8 mouse cellular contexts compared by ENCODE assay signal in the genomic region with DNA sequence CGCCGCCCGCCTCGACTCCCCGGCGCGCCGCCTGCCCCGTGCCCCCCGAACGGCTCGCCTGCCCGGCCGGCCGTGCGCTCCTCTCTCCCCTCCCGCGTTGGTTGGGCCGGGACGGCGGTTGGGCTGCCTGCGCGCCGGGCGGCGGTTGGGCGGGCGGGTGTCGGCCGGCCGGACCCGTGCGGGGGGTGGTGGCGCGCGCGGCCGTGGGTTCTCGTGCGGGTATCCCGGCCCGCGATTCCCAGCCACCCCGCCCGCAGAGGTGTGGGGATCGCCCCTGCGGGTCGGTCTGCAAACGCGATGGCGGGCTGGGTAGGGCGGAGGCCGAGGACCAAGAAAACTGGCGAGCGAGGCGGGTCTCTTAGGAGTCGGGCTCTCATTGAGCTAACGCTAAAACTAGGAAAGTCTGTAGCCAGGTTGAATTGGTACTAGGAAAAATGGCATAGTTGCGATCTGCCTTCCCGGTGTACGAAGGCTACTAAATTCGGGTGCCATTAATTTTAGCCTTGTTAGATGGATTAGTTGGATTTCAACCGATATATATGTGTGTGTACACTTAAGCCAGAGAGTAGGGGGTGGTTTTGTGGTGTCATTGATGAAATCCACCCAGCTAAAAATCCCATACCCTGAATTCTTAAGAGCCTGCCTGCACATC. TPM values are rescaled to one million over a fixed set of nuclear protein-coding genes. Genes with fewer than 3 reads are reported as not detected.
DNase-seq lines count a peak whose midpoint lies in the region; ATAC-seq and TF ChIP-seq lines count a peak whose summit lies in the region.

No protein-coding gene starts in this region.

- under 1% methylated on average over 52 of the region's 63 CpGs for WGBS in thymus, adult 2 months
- under 1% methylated on average over 36 of the region's 63 CpGs for WGBS in intestine, embryonic 15.5 days
- WGBS in liver, embryonic 16.5 days (ENCODE audit: insufficient replicate concordance): under 1% methylated on average over 53 of the region's 63 CpGs
- WGBS in neural tube, embryonic 13.5 days: under 1% methylated on average over 51 of the region's 63 CpGs

- no peaks in the 10 kb centered on the region for H3K27me3 ChIP-seq in thymus, adult 2 months (ENCODE audit: control insufficient read depth, insufficient read depth, low read length)
- no peaks in the 10 kb centered on the region for H3K27me3 ChIP-seq in intestine, embryonic 15.5 days (replicated peaks)
- no peaks in the 10 kb centered on the region for H3K27me3 ChIP-seq in liver, embryonic 16.5 days (ENCODE audit: control insufficient read depth, insufficient read depth, low read depth, low read length)
- no peaks in the 10 kb centered on the region for H3K27me3 ChIP-seq in neural tube, embryonic 13.5 days

- H3K4me1 ChIP-seq in thymus, adult 2 months (replicated peaks; ENCODE audit: control insufficient read depth, insufficient read depth, low read length): peaks cover 5% of the 10 kb centered on the region
- peaks cover 19% of the 10 kb centered on the region; the same call in 1 of the 2 replicates for H3K4me1 ChIP-seq in intestine, embryonic 15.5 days (replicated peaks)
- peaks cover 46% of the 10 kb centered on the region for H3K4me1 ChIP-seq in liver, embryonic 16.5 days (ENCODE audit: control insufficient read depth, low read depth, low read length)
- H3K4me1 ChIP-seq in neural tube, embryonic 13.5 days (replicated peaks): peaks cover 30% of the 10 kb centered on the region

- peak overlapping the region; percentile 96 for H3K9ac ChIP-seq in intestine, embryonic 15.5 days
- peak overlapping the region; percentile 94 for H3K9ac ChIP-seq in liver, embryonic 16.5 days (ENCODE audit: low read depth, low read length)
- peak overlapping the region; percentile 99 for H3K9ac ChIP-seq in neural tube, embryonic 13.5 days

- peak overlapping the region; percentile 80 for H3K27ac ChIP-seq in thymus, adult 2 months (ENCODE audit: control insufficient read depth, insufficient read depth, low read length)
- peak overlapping the region; percentile 99 for H3K27ac ChIP-seq in intestine, embryonic 15.5 days
- H3K27ac ChIP-seq in liver, embryonic 16.5 days (ENCODE audit: low read length): peak overlapping the region; percentile 95
- peak overlapping the region; percentile 100 for H3K27ac ChIP-seq in neural tube, embryonic 13.5 days (replicated peaks)

- H3K36me3 ChIP-seq in thymus, adult 2 months (ENCODE audit: control insufficient read depth, insufficient read depth, low read length): no peaks in the 10 kb centered on the region
- no peaks in the 10 kb centered on the region for H3K36me3 ChIP-seq in intestine, embryonic 15.5 days
- H3K36me3 ChIP-seq in liver, embryonic 16.5 days (ENCODE audit: control insufficient read depth, insufficient read depth): no peaks in the 10 kb centered on the region; the same call in 1 of the 2 replicates
- H3K36me3 ChIP-seq in neural tube, embryonic 13.5 days: no peaks in the 10 kb centered on the region

- ATAC-seq in intestine, embryonic 15.5 days: peak; percentile 73
- peak; percentile 55 for ATAC-seq in liver, embryonic 16.5 days (ENCODE audit: low read depth)
- ATAC-seq in neural tube, embryonic 13.5 days (ENCODE audit: low read depth): peak; percentile 69
- ATAC-seq in monocyte, adult 5-6 weeks (replicated peaks; ENCODE audit: insufficient number of reproducible peaks, low FRiP score, low TSS enrichment, poor library complexity, severe bottlenecking): no peak; the same call in 1 of the 2 replicates

- H3K9me3 ChIP-seq in intestine, embryonic 15.5 days: no peaks in the 10 kb centered on the region
- no peaks in the 10 kb centered on the region for H3K9me3 ChIP-seq in liver, embryonic 16.5 days (replicated peaks; ENCODE audit: control insufficient read depth, low read length)
- H3K9me3 ChIP-seq in neural tube, embryonic 13.5 days: no peaks in the 10 kb centered on the region

- DNase-seq in thymus, adult 2 months: no peak
- no peak for DNase-seq in thymus, postnatal 36 days
- peak; percentile 86 for DNase-seq in cerebellum, adult 9-10 months
- peak; percentile 86 to 89 for DNase-seq in gastrocnemius, postnatal 4 days (ENCODE audit: low spot score in 2 of 2)

- H3K4me3 ChIP-seq in thymus, adult 2 months (ENCODE audit: control insufficient read depth, insufficient read depth, low read length): peak overlapping the region; percentile 86
- peak overlapping the region; percentile 77 for H3K4me3 ChIP-seq in intestine, embryonic 15.5 days (replicated peaks)
- peak overlapping the region; percentile 88 for H3K4me3 ChIP-seq in liver, embryonic 16.5 days (ENCODE audit: low read depth, low read length)
- peak overlapping the region; percentile 84 for H3K4me3 ChIP-seq in neural tube, embryonic 13.5 days

- peak overlapping the region; percentile 85 for H3K4me2 ChIP-seq in intestine, embryonic 15.5 days (replicated peaks)
- peak overlapping the region; percentile 80 for H3K4me2 ChIP-seq in liver, embryonic 16.5 days (ENCODE audit: low read depth, low read length)
- H3K4me2 ChIP-seq in neural tube, embryonic 13.5 days: peak overlapping the region; percentile 77

- TF ChIP-seq POLR2A in thymus, adult 2 months (IDR thresholded peaks at IDR 0.05; ENCODE audit: control insufficient read depth, extremely low read depth, insufficient read depth, low read length, poor library complexity): no peak; the same call in 1 of the 2 replicates

- TF ChIP-seq CTCF in thymus, adult 2 months (IDR thresholded peaks at IDR 0.05; ENCODE audit: borderline replicate concordance, control insufficient read depth, extremely low read depth, insufficient read depth, low read length, poor library complexity): 0 out of 2 replicates have a peak, but pooled peaks have one; percentile 7

RNA-seq across cellular contexts. Expression of gene Prdm10, which starts 0.8 kb away (rescaled TPM):
- 21.8 and 27.3 TPM in 2 replicates for polyA plus RNA-seq in thymus, adult 2 months (2012; rRNA removed)
- 1 to 10 TPM; 6.5 to 6.9 TPM for total RNA-seq in gastrocnemius, postnatal 4 days (2021)
- 3.9 and 4.1 TPM in 2 replicates for polyA plus RNA-seq in intestine, embryonic 15.5 days (2015; fragmentation: Nextera tagmentation; extraction: Ambion mirVana)
- 2.9 and 3.1 TPM in 2 replicates for polyA plus RNA-seq in liver, embryonic 16.5 days (2015; fragmentation: Nextera tagmentation; extraction: Ambion mirVana)
- 6.1 and 7.5 TPM in 2 replicates for polyA plus RNA-seq in neural tube, embryonic 13.5 days (2015; fragmentation: Nextera tagmentation; extraction: Ambion mirVana)
- total RNA-seq in monocyte, adult 5-6 weeks (2017): 7.1 to 16.9 TPM (median 9.6 TPM) in 3 replicates

Comparison
In these comparisons a context has a peak if more than half of its experiments do, and no peak if none do; other contexts are left out.
1. DNase-seq: peak in cerebellum, adult 9-10 months (single experiment) and gastrocnemius, postnatal 4 days (2 of 2); none in thymus, adult 2 months (single experiment) and thymus, postnatal 36 days (0 of 2).
2. Peak in every context shown above with its lines, with median percentiles within 50 percentile points of each other: H3K27ac ChIP-seq, H3K4me3 ChIP-seq, H3K4me2 ChIP-seq and H3K9ac ChIP-seq.